ENCODE assay signal across 21 mouse cellular contexts in genomic region chr6:47381451-47381850, GRCm38 (mm10).
"Had no signal": no experiment of that assay in that cellular context is flagged by ENCODE, and none has a peak within 500 bp of the region (broad histone marks: within the 10 kb centered on the region; RNA-seq: fewer than 3 reads in every experiment).

No protein-coding gene starts in this region.

- H3K27ac ChIP-seq: heart, embryonic 10.5 days; hindbrain, embryonic 10.5 days; hindbrain, embryonic 12.5 days; hindbrain, embryonic 14.5 days; left cerebral cortex, adult 2 months; limb, embryonic 10.5 days; limb, embryonic 12.5 days; liver, embryonic 13.5 days had no signal

- ATAC-seq: hindbrain, embryonic 16.5 days; inflammation-experienced regulatory T-cells, adult 6 months; intestine, postnatal 0 days had no signal

- H3K4me1 ChIP-seq: heart, embryonic 10.5 days; heart, embryonic 12.5 days; hindbrain, embryonic 10.5 days; hindbrain, embryonic 12.5 days; limb, embryonic 10.5 days; limb, embryonic 12.5 days; liver, embryonic 13.5 days had no signal

- H3K4me3 ChIP-seq: heart, embryonic 10.5 days; heart, embryonic 12.5 days; hindbrain, embryonic 10.5 days; hindbrain, embryonic 12.5 days; left cerebral cortex, adult 2 months; limb, embryonic 10.5 days; limb, embryonic 12.5 days; liver, embryonic 13.5 days had no signal

- DNase-seq: gastrocnemius, postnatal 14 days; gastrocnemius, postnatal 36 days; heart, adult 18-20 months; heart, postnatal 10 days; heart, postnatal 4 days; kidney, adult 18-20 months; kidney, adult 8-10 months; kidney, postnatal 10 days; kidney, postnatal 25 days; liver, embryonic 13.5 days had no signal

- H3K27me3 ChIP-seq: heart, embryonic 12.5 days; hindbrain, embryonic 12.5 days; limb, embryonic 12.5 days; liver, embryonic 13.5 days had no signal

- H3K36me3 ChIP-seq: heart, embryonic 10.5 days; heart, embryonic 12.5 days; hindbrain, embryonic 10.5 days; hindbrain, embryonic 12.5 days; limb, embryonic 10.5 days; limb, embryonic 12.5 days; liver, embryonic 13.5 days had no signal

- H3K9ac ChIP-seq: heart, embryonic 12.5 days; hindbrain, embryonic 12.5 days; hindbrain, embryonic 14.5 days; limb, embryonic 12.5 days; liver, embryonic 13.5 days had no signal
